Mouse (Mus musculus): ENCODE results near the gene Gm20388.

The Gm20388 gene

DNA sequence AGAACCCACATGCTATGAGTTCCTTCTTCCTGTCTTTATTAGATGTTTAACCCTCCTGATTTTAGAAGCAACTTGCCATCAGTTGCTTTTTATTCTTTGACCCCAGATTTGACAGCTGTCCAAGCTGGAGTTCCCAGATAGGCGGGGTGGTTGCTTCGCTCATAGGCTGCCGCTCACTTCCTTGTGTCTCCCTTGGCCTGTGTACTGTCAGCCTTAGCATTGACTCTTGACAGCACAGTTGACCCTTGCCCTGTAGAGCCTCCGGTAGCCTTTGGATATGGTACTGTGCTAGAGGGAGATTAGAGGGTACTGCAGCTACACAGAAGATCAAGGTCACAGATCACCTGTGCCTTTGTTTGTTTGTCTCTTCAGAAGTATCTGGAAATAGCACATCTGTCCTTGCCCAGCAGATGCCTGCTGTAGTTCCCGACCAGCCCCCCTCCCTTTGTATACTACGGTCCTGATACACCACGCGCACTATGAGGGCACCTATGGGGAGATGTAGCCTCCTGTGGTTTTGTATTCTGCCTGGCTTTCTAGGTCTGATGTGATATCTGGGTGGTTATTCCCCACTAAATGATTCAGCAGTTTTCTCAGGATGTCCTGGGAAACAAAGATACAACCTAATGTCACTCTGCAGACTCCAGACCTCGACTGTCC lies 2494.6 kb downstream of the Gm20388 start:
- no peak for DNase-seq (ENCODE audit: extremely low read depth, insufficient read length, low spot score)

DNA sequence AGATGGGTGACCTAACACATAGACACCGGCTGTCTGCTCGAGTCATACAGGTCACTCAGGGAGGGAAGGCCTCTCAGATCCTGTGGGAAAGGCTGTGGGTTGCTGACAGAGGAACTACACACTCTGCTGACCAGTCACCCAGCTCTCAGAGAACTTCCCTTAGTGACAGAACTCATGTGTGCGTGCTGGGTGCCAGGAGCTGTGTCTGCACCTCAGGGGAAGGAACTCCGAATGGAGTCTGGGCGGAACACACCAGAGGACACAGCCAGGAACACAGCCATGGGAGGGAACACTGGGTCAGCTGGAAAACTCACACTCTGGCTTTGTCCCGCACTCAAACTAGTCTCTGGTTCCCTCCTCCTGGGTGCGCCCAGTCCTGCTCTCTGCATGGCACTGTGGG lies 2497.0 kb downstream of the Gm20388 start:
- no peak for DNase-seq (ENCODE audit: extremely low read depth, insufficient read length, low spot score)

DNA sequence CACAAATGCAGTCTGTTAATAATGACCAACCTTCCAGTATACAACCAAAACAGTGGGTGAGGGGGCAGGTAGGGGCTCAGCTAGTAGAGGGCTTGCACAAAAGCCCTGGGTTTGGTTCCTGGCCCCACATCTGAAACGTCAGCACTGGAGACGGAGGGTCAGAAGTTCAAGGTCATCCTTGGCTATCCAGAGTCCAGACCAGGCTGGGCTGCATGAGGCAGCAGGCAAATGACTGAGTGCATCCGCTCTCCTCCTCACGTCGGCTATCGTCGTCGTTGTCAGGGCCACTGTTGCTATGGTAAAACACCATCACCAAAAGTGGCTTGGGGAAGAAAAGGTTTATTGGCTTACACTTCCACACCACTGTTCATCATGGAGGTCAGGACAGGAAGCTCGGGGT lies 2503.7 kb downstream of the Gm20388 start:
- no peak for DNase-seq (ENCODE audit: extremely low read depth, insufficient read length, low spot score)

DNA sequence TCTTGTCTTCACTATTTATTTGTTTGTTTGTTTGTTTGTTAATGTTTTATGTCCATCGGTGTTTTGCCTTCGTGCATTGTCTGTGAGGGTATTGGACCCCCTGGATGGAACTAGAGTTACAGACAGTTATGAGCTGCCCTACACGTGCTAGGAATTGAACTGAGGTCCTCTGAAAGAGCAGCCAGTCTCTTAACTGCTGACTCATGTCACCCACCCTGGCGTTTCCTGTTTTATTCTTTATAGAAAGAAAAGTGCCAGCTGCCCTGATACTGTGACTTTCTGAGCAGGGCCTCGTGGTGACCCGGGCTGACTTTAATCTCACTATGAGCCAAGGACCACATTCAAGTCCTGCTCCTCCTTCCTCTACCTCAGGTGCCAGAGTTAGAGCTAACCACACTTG lies 2504.9 kb downstream of the Gm20388 start:
- DNase-seq (ENCODE audit: extremely low read depth, insufficient read length, low spot score): no peak

DNA sequence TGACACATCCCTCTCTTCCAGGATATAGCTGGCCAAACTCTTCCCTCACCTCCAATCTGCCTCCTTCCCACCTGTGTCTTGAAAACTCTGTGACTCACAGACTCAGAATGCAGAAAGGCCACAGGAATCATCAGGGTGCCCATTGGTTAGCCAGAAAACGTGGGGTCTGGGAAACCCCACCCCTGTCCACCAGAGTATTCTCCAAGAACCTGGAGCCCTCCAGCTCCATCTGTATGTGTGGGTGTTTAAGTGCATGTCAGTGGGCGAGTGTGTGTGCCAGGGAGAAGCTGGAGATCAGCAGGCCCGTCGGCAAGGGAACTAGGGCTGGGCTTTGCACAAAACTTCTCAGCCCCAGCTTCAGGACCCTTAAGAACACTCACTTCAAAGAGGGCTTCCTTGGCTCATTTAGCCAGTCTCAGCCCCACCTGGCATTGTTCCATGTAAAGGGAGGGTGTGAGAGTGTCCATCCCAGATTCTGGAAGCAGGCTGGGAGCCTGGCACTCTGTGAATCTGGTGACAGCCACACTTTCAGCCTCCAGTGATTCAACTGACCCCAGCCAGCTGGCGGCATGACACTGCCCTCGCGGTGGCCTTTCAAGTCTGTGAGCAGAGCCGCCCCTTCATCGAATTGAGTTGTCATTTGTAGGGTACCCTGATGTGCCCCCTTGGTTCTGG lies 2509.4 kb downstream of the Gm20388 start:
- DNase-seq (ENCODE audit: extremely low read depth, insufficient read length, low spot score): no peak

DNA sequence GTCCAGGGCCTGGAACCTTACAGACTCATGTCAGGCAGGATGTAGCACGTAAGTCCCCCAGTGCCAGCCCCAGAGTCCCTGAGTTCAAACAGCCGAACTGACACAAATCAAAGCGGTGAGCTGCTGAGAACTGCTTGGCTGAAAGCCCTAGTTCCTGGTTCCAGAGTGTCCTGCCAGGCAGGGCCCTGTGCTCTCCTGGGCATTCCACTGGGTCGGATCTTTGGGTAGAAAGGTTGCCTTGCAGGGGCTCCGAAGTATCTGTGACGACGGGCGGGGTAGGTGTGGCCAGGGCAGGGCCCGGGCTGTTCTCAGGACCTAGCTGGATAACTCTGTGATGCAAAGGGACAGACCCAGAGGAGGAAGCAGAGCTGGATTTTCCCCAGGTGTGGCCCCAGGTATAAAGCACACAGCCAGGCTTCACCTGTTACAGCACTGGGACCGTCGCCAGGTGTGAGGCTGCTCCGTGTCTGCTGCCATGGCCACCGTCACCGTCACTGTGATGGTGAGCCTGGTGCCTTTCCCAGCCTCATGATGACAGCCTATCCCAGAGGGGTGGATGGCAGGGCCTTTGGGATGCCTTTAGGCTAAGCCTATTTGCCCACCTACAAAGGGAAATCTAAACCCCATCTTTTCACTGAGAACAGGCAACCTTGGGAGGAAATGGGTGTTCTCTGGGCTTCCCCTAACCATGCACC lies 2510.9 kb downstream of the Gm20388 start, which contains the start of gene Il17c:
Gene Il17c (plus strand): TSS at position 645 of the 695 bp plus-strand sequence.
- DNase-seq (ENCODE audit: extremely low read depth, insufficient read length, low spot score): no peak

DNA sequence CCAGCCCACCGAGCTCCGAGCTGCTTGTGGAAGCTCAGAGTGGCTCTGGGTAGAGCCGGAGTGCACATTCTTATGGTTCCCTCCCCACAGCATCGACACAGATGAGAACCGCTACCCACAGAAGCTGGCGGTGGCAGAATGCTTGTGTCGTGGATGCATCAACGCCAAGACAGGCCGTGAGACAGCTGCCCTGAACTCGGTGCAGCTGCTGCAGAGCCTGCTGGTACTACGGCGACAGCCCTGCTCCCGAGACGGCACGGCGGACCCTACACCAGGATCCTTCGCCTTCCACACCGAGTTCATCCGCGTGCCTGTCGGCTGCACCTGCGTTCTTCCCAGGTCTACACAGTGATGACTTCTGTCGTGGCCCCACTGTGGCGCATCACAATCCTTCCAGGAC lies 2512.6 kb downstream of the Gm20388 start:
- DNase-seq (ENCODE audit: extremely low read depth, insufficient read length, low spot score): no peak

DNA sequence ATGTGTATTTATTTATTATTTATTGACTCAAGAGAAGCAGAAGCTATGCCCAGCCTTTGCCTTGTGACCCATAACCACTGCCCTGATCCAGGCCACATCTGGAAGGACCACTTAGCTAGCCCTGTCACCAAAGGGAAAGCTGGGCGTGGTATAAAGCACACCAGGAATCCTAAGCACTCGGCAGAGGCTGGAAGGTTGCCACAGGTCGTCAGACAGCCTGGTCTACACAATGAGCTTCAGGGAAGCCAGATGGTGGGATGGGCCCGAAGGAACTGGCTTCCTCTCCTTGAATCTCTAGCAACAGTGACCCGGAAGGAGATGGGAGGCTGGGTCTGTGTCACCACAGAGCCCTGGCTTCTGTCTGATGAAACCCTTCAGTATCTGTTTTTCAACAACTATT lies 2513.0 kb downstream of the Gm20388 start:
- DNase-seq (ENCODE audit: extremely low read depth, insufficient read length, low spot score): no peak

DNA sequence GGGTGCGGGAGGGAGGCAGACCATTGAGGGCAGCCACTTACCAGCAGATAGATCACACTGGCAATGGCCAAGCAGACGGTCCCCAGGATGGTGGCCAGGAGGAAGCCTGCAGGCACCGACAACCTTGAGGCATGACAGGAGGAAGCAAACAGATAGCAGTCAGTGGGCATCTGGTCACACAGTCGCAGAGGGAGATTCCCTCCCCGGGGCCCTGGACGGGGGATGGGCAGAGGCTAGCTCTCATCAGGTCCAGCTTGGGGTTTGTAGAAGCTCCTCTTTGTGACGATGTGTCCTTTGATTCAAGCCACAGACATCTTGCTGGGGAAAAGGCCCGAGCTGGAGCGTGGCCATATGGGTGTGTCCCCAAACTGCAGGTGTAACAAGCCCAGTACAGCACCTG lies 2515.5 kb downstream of the Gm20388 start:
- DNase-seq (ENCODE audit: extremely low read depth, insufficient read length, low spot score): no peak

DNA sequence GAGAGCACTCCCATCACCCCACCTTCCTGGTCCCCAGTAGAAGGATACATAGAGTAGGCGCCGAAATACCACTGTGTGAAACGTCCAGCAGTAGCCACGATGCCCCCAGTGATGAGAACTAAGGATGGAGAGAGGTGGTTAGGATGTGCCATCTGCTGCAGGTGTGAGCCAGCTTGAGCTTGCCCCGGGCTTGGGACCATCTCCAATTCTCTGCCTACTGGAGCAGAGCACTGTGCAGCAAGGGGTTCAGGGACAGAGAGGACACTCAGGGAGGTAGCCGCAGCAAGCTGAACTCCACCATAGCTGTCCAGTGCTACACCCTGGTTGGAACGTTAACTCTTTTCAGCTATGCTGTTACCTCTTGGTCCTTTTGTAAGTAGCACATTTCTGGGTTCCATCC lies 2517.0 kb downstream of the Gm20388 start:
- no peak for DNase-seq (ENCODE audit: extremely low read depth, insufficient read length, low spot score)

DNA sequence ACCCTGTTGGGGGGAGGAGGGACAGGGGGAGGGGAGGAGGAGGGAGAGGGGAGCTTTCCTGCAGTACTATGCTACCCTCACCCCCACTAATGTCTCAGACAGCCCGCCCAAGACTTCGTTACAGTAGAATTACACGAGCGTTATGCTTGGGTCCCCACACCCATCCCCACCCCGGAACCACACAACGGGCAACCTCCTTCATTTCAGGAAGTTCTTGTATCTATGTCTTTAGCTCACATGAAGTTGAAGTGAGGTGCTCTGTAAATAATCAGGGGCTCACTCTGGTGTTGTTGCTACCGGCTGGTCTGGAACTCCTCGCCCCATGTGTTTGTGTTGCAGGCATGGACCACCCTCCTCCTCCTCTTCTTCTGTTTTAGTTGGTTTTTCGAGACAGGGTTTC lies 2517.5 kb downstream of the Gm20388 start:
- no peak for DNase-seq (ENCODE audit: extremely low read depth, insufficient read length, low spot score)

DNA sequence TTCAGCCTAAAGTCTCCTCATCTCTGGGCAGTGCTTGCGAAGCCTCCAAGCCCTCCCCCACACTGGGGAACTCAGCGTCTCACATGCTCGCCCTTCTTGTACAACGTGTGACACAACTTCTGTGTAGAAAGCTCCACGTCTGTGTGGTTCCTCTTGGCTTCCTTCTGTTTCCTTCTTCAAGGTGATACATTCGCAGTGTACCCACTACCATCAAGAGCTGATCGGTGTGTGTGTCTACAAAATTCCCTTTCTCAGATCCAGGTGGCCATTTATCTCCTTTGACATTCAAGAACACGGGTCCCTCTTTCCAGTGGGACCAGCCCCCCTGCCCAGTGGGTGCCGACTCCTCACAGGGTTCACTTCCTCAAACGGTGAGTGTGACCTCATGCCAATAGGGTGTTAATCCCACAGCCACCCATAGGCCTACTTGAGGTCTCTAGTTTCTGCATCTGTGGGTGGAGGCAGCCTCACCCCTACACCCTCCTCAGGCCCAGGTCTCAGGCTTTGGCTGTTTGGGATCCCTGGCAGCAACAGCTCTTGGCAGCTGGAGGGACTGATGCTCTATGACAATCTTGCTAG lies 2519.5 kb downstream of the Gm20388 start:
- DNase-seq (ENCODE audit: extremely low read depth, insufficient read length, low spot score): no peak

DNA sequence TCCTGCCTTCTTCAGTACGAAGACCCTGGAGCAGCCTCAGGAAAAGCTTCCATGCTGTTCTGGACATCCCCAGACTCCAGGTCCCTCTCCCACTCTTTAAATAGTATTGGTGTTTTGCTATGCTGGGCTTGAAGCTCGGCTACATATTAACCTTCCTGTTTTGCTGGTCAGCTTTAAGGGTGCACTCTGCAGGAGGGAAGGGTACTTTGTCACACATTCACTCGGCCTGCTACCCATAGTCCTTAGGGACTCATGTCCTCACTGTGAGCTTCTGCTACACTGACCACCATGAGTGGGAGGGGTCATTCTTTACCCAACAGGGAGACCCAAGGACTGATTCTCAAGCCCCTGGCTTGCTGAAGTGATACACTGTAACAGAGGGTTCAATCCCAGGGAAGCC lies 2520.0 kb downstream of the Gm20388 start:
- DNase-seq (ENCODE audit: extremely low read depth, insufficient read length, low spot score): no peak

DNA sequence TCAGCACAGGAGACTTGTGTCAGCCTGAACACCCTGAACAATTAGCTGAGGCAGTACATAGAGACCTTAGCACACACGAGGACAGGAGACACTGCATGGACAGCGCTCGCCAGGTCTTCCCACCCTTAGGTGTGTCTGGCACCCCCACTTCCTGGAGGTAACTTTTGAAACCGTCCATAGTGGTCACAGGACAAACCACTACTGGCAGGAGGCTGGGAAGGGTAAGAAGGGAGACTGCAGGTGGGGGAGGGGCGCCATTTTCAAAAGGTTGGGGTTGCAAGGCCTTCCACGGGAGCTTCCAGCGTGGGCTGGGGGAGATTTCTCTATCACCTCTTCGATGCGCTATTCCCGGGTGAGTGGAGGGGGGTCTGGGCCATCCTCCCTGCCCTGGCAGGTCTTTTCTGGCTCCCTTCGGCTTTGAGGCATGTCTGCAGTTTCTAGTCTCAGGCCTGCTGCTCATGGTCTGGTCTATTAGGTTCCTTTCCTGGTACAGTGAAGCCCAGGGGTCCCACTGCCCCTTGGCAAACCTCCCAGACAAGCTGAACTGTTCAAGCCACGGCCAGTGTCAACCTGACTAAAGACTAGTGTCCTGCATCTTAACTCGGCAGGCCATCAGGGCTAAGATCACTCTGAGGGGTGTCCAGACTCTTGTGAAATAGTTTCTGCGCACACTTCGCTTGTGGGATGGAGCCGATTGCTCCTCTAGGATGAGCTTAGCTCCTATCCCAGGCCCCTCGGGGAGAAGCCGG lies 2521.2 kb downstream of the Gm20388 start:
- DNase-seq (ENCODE audit: extremely low read depth, insufficient read length, low spot score): no peak

DNA sequence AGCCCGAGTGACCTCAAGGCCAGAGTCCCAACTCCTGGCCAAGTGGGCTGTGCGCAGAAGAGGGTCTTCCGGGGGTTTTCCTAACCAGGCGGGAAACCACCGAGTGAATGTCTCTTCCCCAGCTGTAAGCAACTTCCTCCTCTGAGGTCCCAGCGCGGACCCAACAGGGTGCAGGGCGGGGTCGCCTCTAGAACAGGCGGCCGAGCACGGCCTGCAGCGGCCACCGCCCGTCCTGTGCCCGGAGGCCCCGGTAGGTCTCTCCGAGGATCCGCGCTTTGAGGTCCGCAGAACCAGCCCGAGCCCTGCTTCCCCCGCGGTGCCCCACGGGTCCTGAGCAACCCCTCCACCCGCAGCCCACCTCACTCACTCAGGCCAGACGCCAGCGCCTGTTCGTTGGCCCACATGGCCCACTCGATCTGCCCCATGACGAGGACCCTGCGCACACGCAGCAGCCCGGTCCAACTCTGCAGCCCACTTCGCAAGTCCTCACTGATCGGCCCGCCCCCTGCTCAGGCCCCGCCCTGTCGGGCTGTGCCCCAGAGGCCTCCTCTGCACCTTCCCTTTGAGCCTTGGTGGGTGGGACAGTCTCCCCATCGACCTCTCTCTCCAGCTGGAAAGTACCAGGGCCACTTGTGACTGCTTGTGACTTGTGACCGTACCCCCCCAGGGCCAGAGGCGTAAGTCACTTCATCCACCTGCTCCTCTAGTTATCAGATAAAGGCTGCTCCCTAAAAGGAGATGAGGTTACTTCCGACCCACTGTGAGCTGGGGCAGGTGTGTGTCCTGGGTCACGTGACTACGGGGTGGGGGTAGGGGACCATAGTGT lies 2522.0 kb downstream of the Gm20388 start, which contains the start of gene Cyba:
Gene Cyba (minus strand): TSS at position 488 of the 826 bp plus-strand sequence.
- peak; percentile 29 for DNase-seq (ENCODE audit: extremely low read depth, insufficient read length, low spot score)

DNA sequence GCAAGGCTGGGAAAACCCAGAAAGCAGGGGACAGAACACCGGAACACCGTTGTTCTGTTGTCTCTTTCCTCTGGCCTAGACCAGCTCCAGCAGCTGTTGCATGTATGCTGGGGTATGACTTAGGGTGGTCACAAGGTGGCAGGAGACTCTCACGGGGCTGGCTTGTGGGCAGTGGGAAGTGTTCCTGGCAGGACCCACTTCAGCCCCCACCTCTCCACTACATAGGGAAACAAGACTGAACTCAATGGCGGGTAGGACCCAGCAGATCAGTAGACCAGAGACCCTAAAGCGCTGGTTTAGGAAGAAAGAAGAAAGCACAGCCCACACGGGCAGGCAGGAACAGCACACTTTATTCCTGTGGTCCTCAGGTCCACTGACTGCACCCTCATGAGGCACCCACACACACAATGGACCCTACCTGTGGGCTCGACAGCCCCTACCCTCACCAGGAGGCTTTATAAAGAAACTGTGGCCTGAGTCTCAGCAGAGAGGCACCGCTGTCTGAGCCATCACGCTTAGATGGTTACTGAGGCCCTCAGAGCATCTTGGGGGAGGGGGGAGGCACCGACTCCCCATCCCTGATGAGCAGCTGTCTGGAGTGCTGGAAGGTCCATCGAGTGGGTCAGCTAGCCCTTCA lies 2522.7 kb downstream of the Gm20388 start:
- no peak for DNase-seq (ENCODE audit: extremely low read depth, insufficient read length, low spot score)

DNA sequence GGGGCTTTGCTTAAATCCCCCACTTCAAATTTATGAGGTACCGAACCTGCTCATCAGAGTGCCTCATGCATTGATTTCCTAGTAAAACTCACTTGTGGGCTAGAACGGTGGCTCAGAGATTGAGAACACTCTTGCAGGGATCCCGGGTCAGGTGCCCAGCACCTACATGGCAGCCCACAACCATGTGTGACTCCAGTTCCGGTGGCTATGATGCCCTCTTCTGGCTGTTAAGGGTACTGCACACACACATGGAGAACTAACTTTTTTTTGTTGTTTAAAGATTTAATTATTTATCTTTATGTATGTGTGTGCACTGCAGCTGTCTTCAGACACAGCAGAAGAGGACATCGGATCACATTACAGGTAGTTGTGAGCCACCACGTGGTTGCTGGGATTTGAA lies 2524.7 kb downstream of the Gm20388 start:
- no peak for DNase-seq (ENCODE audit: extremely low read depth, insufficient read length, low spot score)

DNA sequence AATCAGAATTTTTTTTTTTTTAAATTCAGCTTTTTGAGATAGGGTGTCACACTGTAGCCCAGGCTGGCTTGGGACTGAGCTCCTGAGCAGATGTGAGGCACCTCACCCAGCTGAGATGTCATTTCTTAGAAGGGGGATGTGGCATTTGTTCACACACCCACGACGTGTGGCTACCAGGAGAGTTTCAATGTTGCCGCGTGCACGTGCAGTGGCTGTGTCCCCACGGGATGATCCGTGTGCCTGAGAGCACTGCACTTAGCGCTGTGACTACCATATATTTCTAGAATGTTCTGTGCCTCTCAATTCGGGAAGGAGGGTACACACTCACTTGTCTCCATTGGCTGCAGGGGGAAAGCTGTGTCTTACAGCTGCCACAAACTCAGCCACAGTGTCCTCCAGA lies 2525.5 kb downstream of the Gm20388 start:
- no peak for DNase-seq (ENCODE audit: extremely low read depth, insufficient read length, low spot score)

DNA sequence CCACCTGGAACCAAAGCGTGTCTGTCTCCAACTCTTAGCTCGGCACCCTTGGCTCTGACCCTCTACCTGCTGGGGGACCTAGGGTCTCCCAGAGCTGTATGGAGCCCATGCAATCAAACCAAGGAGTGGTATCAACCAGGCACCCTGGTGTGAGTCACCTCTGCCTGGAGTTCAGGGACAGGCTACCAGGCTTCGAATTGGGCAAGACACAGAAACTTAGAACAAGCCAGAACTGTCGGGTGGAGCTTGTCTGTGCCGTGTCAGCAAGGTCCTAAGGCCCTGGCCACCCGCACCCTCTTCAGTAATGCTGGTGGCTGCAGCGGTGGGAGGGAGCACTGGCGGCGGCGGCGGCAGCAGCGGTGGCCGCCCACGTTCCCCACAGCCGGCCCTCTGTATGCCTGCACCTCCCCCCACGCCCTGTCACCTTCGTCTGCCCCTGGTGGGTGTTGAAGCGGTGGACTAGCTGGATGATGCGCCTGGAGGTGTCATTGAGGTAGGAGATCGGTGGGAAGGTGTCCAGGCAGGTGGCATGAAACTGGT lies 2526.0 kb downstream of the Gm20388 start:
- DNase-seq (ENCODE audit: extremely low read depth, insufficient read length, low spot score): no peak

Data from 3134 (cell line).